Mouse (Mus musculus): ENCODE data around the gene Adarb2. TPM values are rescaled to one million over a fixed set of nuclear protein-coding genes. Genes with fewer than 3 reads are reported as not detected.

Gene Adarb2
- total and polyA plus RNA-seq, 3 experiments = 0.42 to 0.57 TPM; not detected in 1

GRCm38 (mm10) chr13:8534265-8535113 lies 331.8 kb downstream of the Adarb2 start (continued):
- no peak for TF ChIP-seq ELF1 (IDR thresholded peaks at IDR 0.05; ENCODE audit: low read depth, low read length)
- no peak for TF ChIP-seq SMC3 (IDR thresholded peaks at IDR 0.05; ENCODE audit: low read depth, low read length)
- no peak for TF ChIP-seq SIN3A (IDR thresholded peaks at IDR 0.05; ENCODE audit: low read length)

DNA sequence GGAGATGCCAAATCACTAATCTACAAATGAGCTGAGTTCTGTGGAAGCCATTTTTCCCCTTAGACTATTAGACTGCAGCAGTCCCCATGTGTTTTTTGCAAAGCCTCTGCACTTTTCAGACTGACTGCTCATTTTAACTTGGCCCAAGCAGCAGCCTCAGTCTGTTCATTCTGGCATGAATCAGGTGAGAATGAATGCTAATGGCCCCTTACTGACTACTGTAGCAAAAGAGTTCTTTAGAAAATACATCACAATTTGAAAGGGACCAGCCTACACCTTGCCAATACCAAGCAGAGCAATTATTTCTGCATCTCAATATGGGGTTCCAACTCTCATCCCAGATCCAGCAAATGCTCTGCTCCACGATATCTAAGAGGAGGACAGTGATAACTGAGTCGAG lies 335.8 kb downstream of the Adarb2 start:
- no peak overlapping the region for H3K9ac ChIP-seq (ENCODE audit: control insufficient read depth, low read depth, low read length, poor library complexity, severe bottlenecking)
- no peak for TF ChIP-seq RCOR1 (IDR thresholded peaks at IDR 0.05; ENCODE audit: low read depth, low read length)
- TF ChIP-seq MEF2A (IDR thresholded peaks at IDR 0.05; ENCODE audit: extremely low read depth, insufficient replicate concordance, low read depth, low read length, poor library complexity, severe bottlenecking) = no peak
- no peak for TF ChIP-seq POLR2A (IDR thresholded peaks at IDR 0.05; ENCODE audit: control insufficient read depth in 1 of 2, insufficient read depth in 1 of 2, low read depth in 1 of 2, low read length in 2 of 2, poor library complexity in 1 of 2)
- no peak for TF ChIP-seq USF1 (IDR thresholded peaks at IDR 0.05; ENCODE audit: low read depth, low read length)
- TF ChIP-seq CHD2 (IDR thresholded peaks at IDR 0.05; ENCODE audit: low read length) = no peak
- TF ChIP-seq SIN3A (IDR thresholded peaks at IDR 0.05; ENCODE audit: low read length) = no peak
- no peak for TF ChIP-seq ZKSCAN1 (IDR thresholded peaks at IDR 0.05; ENCODE audit: low read depth, low read length)
- no peak for TF ChIP-seq GABPA (IDR thresholded peaks at IDR 0.05; ENCODE audit: low read depth, low read length)
- no peak for TF ChIP-seq JUND (IDR thresholded peaks at IDR 0.05; ENCODE audit: low read depth, low read length)
- no peaks in the 10 kb centered on the region for H3K36me3 ChIP-seq (ENCODE audit: control insufficient read depth in 1 of 2, insufficient read depth in 2 of 2, low read length in 2 of 2)
- no peak overlapping the region for H3K4me3 ChIP-seq (ENCODE audit: control insufficient read depth in 1 of 2, insufficient read depth in 1 of 2, low read depth in 2 of 2, low read length in 2 of 2)
- H3K9me3 ChIP-seq (replicated peaks; ENCODE audit: insufficient read depth, low read length) = no peaks in the 10 kb centered on the region
- no peak overlapping the region for H3K27ac ChIP-seq (ENCODE audit: control insufficient read depth, low read depth, low read length)
- no peaks in the 10 kb centered on the region for H3K27me3 ChIP-seq (ENCODE audit: control insufficient read depth in 1 of 2, insufficient read depth in 2 of 2, low read length in 2 of 2)
- H3K4me1 ChIP-seq (ENCODE audit: control insufficient read depth in 1 of 2, insufficient read depth in 2 of 2, low read length in 2 of 2) = no peaks in the 10 kb centered on the region
- no peaks in the 10 kb centered on the region for H3K79me2 ChIP-seq (ENCODE audit: control insufficient read depth, insufficient read depth, low read length, poor library complexity)
- no peak for DNase-seq (ENCODE audit: low read depth, low spot score)

DNA sequence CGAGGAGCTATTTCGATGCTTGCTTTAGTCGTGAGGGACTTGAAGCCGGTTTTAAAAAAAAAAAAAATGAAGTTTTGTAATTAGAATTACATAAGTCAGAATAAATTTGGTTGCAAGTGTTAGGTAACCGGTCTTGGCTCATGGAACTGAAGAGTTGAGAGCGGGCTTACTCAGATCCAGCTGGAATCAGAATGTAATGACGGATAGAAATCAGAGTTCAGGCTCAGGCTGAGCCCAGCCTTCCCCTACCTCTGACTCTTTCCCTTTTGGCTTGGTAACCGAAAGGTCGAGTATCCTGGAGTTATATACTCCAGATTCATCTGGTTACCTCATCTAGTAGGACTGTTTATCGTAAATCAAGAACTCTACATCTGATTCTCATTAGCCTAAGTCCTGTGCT lies 336.2 kb downstream of the Adarb2 start:
- no peaks in the 10 kb centered on the region for H3K4me1 ChIP-seq (ENCODE audit: control insufficient read depth in 1 of 2, insufficient read depth in 2 of 2, low read length in 2 of 2)
- H3K36me3 ChIP-seq (ENCODE audit: control insufficient read depth in 1 of 2, insufficient read depth in 2 of 2, low read length in 2 of 2) = no peaks in the 10 kb centered on the region
- DNase-seq (ENCODE audit: low read depth, low spot score) = no peak
- H3K4me3 ChIP-seq (ENCODE audit: control insufficient read depth in 1 of 2, insufficient read depth in 1 of 2, low read depth in 2 of 2, low read length in 2 of 2) = no peak overlapping the region
- no peak overlapping the region for H3K9ac ChIP-seq (ENCODE audit: control insufficient read depth, low read depth, low read length, poor library complexity, severe bottlenecking)
- TF ChIP-seq ZMIZ1 (IDR thresholded peaks at IDR 0.05; ENCODE audit: low read depth, low read length) = no peak
- no peak for TF ChIP-seq BHLHE40 (IDR thresholded peaks at IDR 0.05; ENCODE audit: borderline replicate concordance, low read depth, low read length)
- no peak for TF ChIP-seq UBTF (IDR thresholded peaks at IDR 0.05; ENCODE audit: borderline replicate concordance, insufficient read depth, low read depth, low read length)
- no peak for TF ChIP-seq ZC3H11A (IDR thresholded peaks at IDR 0.05; ENCODE audit: low read depth, low read length)
- H3K79me2 ChIP-seq (ENCODE audit: control insufficient read depth, insufficient read depth, low read length, poor library complexity) = no peaks in the 10 kb centered on the region
- no peaks in the 10 kb centered on the region for H3K27me3 ChIP-seq (ENCODE audit: control insufficient read depth in 1 of 2, insufficient read depth in 2 of 2, low read length in 2 of 2)
- no peak overlapping the region for H3K27ac ChIP-seq (ENCODE audit: control insufficient read depth, low read depth, low read length)
- H3K9me3 ChIP-seq (replicated peaks; ENCODE audit: insufficient read depth, low read length) = no peaks in the 10 kb centered on the region
